Mouse (Mus musculus) layer of hippocampus, adult 8-10 months (tissue): ENCODE data around the gene Ptk7. TPM values are rescaled to one million over a fixed set of nuclear protein-coding genes. Genes with fewer than 3 reads are reported as not detected.
"Not testable (repeated sequence)": the region's sequence is repeated elsewhere in the genome, so short reads cannot be mapped to it uniquely, and the experiment has no call there.

Experiments
- DNase-seq, 2 experiments: peaks; one replicate each; pipeline ENCODE4 v3.0.0; 2022; ENCODE audit warnings: low spot score in 2 of 2
- total RNA-seq, 4 experiments: library from RNA; stranded (reverse); gene quantifications; 2 replicates each; pipeline ENCODE4 v1.2.4; 2022

The Ptk7 gene
- total RNA-seq, 4 experiments from 2014 or later, result 8.2 to 9.2 (median 8.9) TPM

- DNase-seq, result not testable (repeated sequence)
These were observed 72.0 kb downstream of the Ptk7 start for GRCm38 (mm10) chr17:46557321-46557720.

DNA sequence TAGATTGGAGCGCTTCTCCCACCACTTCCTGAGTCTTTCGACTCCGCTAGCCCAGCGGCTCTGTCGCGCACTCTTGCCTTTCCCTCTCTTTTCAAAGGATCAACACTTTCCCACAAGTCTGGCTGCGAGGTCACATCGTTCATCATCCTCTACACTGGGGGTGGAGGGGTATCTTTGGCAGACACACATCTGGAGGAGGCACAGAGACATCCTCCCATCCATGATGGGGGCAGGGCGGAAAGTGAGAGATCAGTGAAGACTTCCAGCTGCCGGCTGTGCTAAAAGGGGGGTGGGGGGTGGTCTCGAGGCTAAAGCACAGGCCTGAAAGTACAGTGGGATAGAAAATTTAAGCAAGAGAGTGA is 72.7 kb downstream of the Ptk7 start:
- DNase-seq, result no peak

GRCm38 (mm10) chr17:46555673-46556583 is 73.4 kb downstream of the Ptk7 start, which contains the start of gene Srf:
Gene Srf (minus strand): TSS chr17:46556175.
- peak; percentile 98 to 99 for DNase-seq

GRCm38 (mm10) chr17:46554977-46555672 is 74.2 kb downstream of the Ptk7 start:
- DNase-seq, result no peak

- DNase-seq, result peak in 1 of 2 experiments; percentile 41
These were observed 74.7 kb downstream of the Ptk7 start for GRCm38 (mm10) chr17:46554646-46554976.

- no peak for DNase-seq
These were observed 75.4 kb downstream of the Ptk7 start for GRCm38 (mm10) chr17:46553926-46554325.

DNA sequence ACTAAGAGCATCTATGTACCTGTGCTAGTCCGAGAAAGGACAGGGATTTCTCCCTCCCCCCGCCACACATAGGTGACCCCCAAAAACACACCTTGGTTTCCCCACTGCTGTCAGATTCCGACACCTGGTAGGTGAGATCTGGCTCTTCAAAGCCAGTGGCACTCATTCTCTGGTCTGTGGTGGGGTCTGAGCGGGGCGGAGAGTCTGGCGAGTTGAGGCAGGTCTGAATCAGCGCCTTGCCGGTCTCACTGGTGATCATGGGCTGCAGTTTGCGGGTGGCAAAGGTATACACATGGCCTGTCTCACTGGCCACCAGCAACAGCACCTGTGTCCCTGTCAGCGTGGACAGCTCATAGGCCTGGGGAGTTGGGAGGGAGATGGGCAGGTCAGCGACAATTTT is 75.8 kb downstream of the Ptk7 start:
- DNase-seq, result no peak

GRCm38 (mm10) chr17:46552841-46553423 is 76.4 kb downstream of the Ptk7 start:
- peak; percentile 89 to 92 for DNase-seq

DNA sequence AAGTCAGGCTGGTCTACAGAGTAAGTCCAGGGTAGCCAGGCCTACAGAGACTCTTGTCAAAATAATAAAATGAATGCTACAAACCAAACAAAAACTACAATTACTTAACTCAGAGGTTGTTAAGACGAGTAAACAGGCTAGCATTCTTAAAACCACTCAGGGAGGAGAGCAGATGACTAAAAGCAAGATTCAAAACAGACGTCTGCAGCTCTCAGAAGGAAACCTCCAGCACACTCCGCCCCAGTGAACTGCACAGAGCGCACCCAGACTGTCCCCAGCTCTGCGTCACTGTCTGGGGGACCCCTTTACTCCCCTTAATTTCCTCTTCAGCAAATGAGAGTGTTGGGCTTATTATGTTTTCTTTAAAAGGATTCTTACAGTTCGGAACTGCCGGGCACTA is 77.2 kb downstream of the Ptk7 start:
- DNase-seq, result no peak

DNA sequence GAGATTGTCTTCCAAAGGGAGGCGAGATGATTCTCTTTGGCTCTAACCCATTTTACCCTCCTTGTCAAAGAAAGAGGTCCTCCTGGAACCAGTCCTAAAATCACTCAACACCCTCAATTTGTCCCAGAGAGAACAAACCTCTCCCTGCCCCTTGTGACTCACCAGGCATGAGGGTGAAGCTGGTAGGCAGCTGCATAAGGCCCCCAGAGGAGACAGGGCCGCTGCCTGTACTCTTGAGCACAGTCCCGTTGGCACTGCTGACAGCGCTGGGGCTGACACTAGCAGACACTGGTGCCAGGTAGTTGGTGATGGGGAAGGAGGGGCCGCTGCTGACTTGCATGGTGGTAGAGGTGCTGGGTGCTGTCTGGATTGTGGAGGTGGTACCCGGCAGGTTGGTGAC is 77.9 kb downstream of the Ptk7 start:
- no peak for DNase-seq

DNA sequence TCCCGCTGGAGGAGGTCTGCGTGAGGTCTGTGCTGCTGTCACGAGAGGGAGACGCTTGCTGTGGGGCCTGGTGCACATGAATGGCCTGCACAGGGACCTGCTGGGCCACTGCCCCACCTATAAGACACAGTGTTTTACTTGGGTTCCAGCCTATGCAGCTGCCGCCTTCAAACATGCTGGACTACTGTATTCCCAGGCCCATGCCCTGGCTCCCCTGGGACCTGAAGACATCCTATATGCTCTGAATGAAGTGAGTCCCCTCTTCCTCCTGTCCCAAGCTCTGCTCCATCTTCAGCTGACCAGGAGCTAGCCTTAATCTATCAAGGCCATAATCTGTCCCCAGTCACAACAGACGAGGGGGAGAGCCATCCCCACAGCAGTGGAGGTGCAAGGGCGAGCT is 78.4 kb downstream of the Ptk7 start:
- DNase-seq, result no peak

DNA sequence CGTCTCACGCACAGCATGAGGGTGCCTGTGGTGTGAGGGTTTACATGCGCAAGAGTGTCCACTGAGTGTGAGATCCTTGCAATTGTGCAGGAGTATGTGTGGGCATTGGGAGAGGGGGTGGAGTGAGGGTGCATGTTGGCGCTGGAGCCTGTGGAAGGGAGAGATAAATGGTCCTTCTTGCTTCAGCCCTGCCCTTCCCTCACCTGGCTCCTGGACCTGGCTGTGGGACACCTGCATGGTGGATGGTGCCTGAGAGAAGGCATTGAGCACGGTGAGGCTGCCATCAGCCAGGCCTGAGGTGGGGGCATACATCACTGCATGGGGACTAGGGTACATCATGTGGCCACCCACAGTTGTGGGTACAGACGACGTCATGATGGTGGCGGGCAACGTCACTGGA is 79.7 kb downstream of the Ptk7 start:
- no peak for DNase-seq

- no peak for DNase-seq
These were observed 80.1 kb downstream of the Ptk7 start for GRCm38 (mm10) chr17:46549193-46549592.

- DNase-seq, result no peak
These were observed 80.6 kb downstream of the Ptk7 start for GRCm38 (mm10) chr17:46548741-46549140.

DNA sequence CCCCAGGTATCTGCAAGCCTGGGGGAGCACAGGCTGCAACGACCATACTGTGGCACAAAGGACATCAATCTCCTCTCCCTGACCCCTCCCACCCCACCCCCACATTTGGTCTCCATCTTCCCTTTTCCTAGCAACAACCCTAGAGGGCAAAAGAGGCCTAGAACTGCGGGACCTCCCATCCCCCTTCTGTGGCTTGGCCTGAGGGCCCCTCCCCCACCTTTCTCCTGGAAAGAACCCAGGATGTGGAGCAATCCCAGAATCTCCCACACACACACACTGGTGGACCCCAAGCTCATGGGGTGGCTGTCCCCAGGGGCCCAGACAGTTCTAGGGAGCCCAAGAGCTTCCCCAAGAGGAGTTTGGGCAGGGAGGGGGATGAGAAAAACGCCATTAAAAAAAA is 81.4 kb downstream of the Ptk7 start:
- DNase-seq, result no peak

- DNase-seq, result no peak
These were observed 82.3 kb downstream of the Ptk7 start for GRCm38 (mm10) chr17:46546995-46547394.

GRCm38 (mm10) chr17:46546591-46546990 is 82.7 kb downstream of the Ptk7 start:
- DNase-seq, result no peak

- DNase-seq, result peak; percentile 84 to 89
These were observed 83.3 kb downstream of the Ptk7 start, which contains the start of gene Cul9 for GRCm38 (mm10) chr17:46545813-46546564. Gene Cul9 (minus strand): TSS chr17:46546388.

DNA sequence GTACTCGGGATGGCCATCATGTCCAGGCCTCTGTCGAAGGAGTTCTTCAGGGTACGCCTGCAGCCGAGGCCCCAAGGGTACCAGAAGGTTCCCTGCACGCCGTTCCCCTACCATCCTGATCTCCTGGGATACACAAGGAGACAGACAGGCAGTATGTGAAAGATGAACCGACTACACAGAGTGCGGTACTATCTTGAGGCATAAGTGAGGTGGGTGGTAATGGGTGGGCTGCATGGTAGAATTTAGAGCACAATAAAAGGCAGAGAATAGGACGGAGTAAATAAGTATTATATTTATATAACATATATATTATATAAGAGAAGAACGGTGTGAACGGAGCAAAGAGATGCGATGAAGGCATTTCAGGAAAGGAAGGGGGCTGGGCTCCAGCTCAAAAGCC is 85.6 kb downstream of the Ptk7 start:
- no peak for DNase-seq

DNA sequence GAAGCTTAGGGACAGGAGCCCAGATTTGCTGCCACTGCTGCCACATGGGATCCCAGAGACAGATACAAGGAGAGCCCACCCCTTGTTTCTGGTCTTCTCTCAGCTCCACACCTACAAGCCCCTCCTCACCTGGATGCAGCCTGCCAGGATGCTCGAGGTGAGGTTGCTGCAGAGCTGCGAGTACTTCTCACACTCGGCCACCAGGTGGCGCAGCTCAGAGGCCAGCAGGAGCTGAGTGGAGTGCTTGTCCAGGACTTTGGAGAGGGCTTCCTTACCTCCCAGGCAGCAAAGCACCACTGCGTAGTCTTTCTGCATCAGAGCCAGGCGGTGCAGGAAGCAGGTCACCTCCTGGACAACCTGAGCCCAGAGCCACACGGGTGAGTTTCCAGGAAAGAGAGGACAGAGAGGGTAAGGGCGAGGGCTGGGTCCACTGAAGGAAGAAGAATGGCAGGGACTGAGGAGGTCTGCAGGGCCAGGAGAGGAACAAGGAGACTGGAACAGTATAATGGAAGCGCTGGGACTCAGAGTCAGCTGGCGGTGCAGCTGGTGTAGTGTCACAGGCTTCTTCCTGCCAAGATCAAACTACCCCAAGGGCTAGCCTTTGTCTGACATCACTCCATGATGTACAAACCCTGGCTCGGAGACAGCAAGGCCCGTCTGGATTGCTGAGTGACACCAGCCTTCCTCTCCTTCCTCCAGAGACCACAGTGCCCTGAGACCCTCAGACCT is 103.6 kb downstream of the Ptk7 start:
- DNase-seq, result peak in 1 of 2 experiments; percentile 62

DNA sequence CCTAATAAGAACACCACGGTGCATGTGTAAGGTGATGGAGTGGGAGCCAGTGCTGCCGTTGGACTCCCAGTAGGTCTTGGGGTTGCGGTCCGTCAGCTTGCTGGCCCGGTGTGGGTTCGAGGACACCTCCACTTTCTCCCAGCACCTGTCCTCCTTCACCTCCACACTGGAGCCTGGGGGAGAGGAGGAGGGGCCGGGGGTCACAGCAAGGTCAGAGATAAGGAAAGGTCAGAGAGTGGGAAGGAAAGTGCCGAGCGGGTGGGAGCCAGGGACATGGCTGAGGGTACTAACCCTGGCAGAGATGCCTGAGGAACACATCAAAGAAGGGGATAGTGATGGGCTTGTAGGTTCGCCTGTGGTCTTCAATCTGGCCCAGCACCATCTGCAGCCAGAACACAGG is 104.2 kb downstream of the Ptk7 start:
- no peak for DNase-seq
